Mouse (Mus musculus) stomach, postnatal 0 days (tissue): ENCODE data around the gene Serpinb1a. TPM values are rescaled to one million over a fixed set of nuclear protein-coding genes. Genes with fewer than 3 reads are reported as not detected.

ENCODE experiments used
- ATAC-seq: fragments of 200-750 bp; cut with Nextera tagmentation; 2 replicates; pipeline ENCODE4 v1.8.0; 2017; ENCODE audit not compliant: low FRiP score, low TSS enrichment
- DNase-seq: peaks from one replicate; pipeline ENCODE4 v3.0.0-alpha.2; 2016; ENCODE audit warnings: low spot score
- H3K27ac ChIP-seq: fragments of 300-500 bp; sonication (generic); replicated peaks from 2 replicates; pipeline ENCODE4 v1.5.1; 2014; ENCODE audit warnings: mild to moderate bottlenecking, control low read depth
- H3K27me3 ChIP-seq: fragments of 300-500 bp; sonication (generic); 2 replicates; pipeline ENCODE4 v1.6.1; 2014; ENCODE audit warnings: low read length; ENCODE audit not compliant: control insufficient read depth, insufficient read depth
- H3K36me3 ChIP-seq: fragments of 300-500 bp; sonication (generic); 2 replicates; pipeline ENCODE4 v1.6.1; 2014; ENCODE audit warnings: low read length, mixed read lengths; ENCODE audit not compliant: control insufficient read depth, insufficient read depth
- H3K4me1 ChIP-seq: fragments of 300-500 bp; sonication (generic); replicated peaks from 2 replicates; pipeline ENCODE4 v1.6.1; 2014; ENCODE audit warnings: antibody characterized with exemption; ENCODE audit not compliant: control insufficient read depth, insufficient read depth
- H3K4me2 ChIP-seq: fragments of 300-500 bp; sonication (generic); replicated peaks from 2 replicates; pipeline ENCODE4 v1.6.1; 2014; ENCODE audit warnings: low read depth, mild to moderate bottlenecking, control low read depth, moderate library complexity
- H3K4me3 ChIP-seq: fragments of 300-500 bp; sonication (generic); 2 replicates; pipeline ENCODE4 v1.5.1; 2014; ENCODE audit warnings: low read depth, low read length, control low read depth
- H3K9ac ChIP-seq: fragments of 300-500 bp; sonication (generic); 2 replicates; pipeline ENCODE4 v1.6.1; 2014; ENCODE audit warnings: mild to moderate bottlenecking, low read length, control low read depth, mixed read lengths
- H3K9me3 ChIP-seq: fragments of 300-500 bp; sonication (generic); 2 replicates; pipeline ENCODE4 v1.6.1; 2016; ENCODE audit warnings: low read length; ENCODE audit not compliant: control insufficient read depth
- CTCF ChIP-seq: IDR thresholded peaks from 2 replicates; pipeline ENCODE4 v1.5.1; 2016; ENCODE audit warnings: antibody characterized with exemption, low read depth, mild to moderate bottlenecking, moderate library complexity
- EP300 ChIP-seq: optimal IDR thresholded peaks from 2 replicates; pipeline ENCODE3; 2016; ENCODE audit warnings: antibody characterized with exemption
- WGBS: fragments of 180-500 bp; shearing (Covaris S2); extraction: QIAGEN DNeasy Blood & Tissue Kit; methylation state at CpG from one replicate; pipeline ENCODE4 v1.1.7; 2014; 5-methylcytosine and 5-hydroxymethylcytosine counted together
- polyA plus RNA-seq: library from polyadenylated mRNA; unstranded; fragments of >200 nt; fragmentation: Nextera tagmentation; extraction: Ambion mirVana; gene quantifications from 2 replicates; pipeline ENCODE4 v1.2.1, GENCODE M21; 2015

Gene Serpinb1a
- polyA plus RNA-seq, 1 experiment from 2014 or later, result 91.1 TPM

DNA sequence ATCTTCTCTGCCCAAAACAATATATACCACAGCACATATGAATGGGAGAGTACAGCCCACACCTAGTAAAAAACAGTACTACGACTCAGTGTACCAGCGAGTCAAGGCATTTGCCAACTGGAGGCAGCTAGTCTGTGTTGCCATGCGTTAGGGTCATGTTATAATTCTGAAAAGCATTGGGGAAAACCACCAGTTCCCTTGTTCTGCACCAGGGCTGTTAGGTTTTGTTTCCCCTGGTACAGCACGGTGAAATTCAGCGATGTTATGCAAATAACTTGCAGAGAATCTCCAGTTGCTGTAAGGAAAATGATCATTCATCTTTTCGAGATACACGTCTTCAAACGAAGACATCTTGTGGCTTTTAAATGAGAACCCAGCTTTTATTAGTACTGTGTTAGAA lies 25.4 kb downstream of the Serpinb1a start:
- no peak overlapping the region for H3K4me2 ChIP-seq
- 90% methylated on average over 8 of the region's 8 CpGs for WGBS
- H3K4me3 ChIP-seq, result no peak overlapping the region
- no peaks in the 10 kb centered on the region for H3K4me1 ChIP-seq
- DNase-seq, result no peak
- no peaks in the 10 kb centered on the region for H3K9me3 ChIP-seq
- TF ChIP-seq EP300, result no peak
- TF ChIP-seq CTCF, result no peak
- no peak overlapping the region for H3K27ac ChIP-seq
- peaks cover 2% of the 10 kb centered on the region; the same call in 1 of the 2 replicates for H3K36me3 ChIP-seq
- no peaks in the 10 kb centered on the region for H3K27me3 ChIP-seq
- H3K9ac ChIP-seq, result no peak overlapping the region
- no peak for ATAC-seq

DNA sequence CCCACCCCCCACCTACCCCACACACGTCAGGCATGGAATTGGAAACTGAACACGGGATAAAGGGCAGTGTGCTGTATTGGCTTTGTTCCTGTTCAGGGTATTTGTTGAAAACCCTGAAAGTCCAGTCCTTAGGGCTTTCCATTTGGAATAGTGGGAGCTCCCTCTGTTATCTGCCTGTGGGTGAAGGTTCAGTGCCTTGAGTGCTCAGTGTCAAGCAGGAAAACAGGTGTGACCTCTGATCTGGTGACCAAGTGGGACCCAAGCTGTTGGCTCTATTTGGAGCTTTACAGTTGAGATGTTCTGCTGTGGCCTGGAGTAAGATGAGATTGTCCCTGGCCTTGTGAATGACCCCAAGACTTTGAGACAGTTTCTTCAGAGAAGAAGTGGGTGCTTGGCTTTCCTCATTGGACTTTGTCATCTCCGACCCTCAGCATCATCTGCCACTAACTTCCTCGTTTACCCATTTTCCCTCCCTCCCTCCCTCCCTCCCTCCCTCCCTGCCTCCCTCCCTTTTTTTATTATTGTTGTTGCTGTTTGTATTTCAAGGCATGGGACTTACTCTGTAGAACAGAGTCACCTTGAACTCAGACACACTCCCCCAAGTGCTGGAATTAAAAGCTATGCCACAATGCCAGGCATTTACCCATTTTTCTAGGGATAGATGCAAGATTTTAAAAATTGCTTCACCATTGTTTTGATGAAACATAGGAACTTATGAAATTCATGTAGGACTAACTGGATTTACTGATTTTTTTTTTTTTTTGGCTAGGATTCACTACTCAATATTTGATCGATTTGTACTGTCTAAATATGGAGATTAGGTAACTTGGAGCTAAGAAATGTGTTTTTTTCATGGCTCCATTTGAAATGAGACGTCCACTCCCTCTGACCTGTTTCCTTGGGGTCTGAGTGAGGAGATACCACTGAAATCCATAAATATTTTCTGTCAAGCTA lies 26.3 kb downstream of the Serpinb1a start:
- H3K9me3 ChIP-seq, result no peaks in the 10 kb centered on the region
- H3K27ac ChIP-seq, result no peak overlapping the region
- H3K4me2 ChIP-seq, result no peak overlapping the region
- H3K4me1 ChIP-seq, result no peaks in the 10 kb centered on the region
- WGBS, result 60% methylated on average over 6 of the region's 6 CpGs
- ATAC-seq (peak; percentile 75), DNase-seq (no peak)
- peaks cover 3% of the 10 kb centered on the region; the same call in 1 of the 2 replicates for H3K36me3 ChIP-seq
- no peak overlapping the region for H3K9ac ChIP-seq
- H3K27me3 ChIP-seq, result no peaks in the 10 kb centered on the region
- no peak overlapping the region for H3K4me3 ChIP-seq
- no peak for TF ChIP-seq EP300
- no peak for TF ChIP-seq CTCF

DNA sequence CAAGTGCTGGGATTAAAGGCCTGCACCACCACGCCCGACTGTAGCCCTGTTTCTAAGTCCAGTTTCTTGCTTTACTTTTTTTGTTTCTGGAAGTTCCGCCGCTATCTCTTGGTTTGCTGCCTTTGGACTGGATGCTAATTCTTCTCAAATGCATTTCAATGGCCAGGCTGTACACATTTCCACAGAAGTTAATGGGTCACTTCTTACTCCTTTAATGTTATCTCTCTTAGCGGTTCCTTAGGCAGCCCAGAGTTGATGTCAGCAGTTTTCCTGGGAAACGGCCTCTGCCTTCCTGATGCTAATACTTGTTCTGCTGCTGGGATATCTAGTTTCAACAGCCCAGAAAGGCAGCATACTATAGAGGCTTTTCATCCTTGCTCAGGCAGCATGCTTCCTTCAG lies 27.9 kb downstream of the Serpinb1a start:
- WGBS, result 86% methylated on average over 6 of the region's 6 CpGs
- no peak overlapping the region for H3K9ac ChIP-seq
- H3K27ac ChIP-seq, result no peak overlapping the region
- H3K4me2 ChIP-seq, result no peak overlapping the region
- no peaks in the 10 kb centered on the region for H3K27me3 ChIP-seq
- no peak for TF ChIP-seq CTCF
- no peak for TF ChIP-seq EP300
- no peaks in the 10 kb centered on the region for H3K9me3 ChIP-seq
- peaks cover 9% of the 10 kb centered on the region; the same call in 1 of the 2 replicates for H3K36me3 ChIP-seq
- no peak overlapping the region for H3K4me3 ChIP-seq
- ATAC-seq (no peak), DNase-seq (no peak)
- H3K4me1 ChIP-seq, result no peaks in the 10 kb centered on the region

DNA sequence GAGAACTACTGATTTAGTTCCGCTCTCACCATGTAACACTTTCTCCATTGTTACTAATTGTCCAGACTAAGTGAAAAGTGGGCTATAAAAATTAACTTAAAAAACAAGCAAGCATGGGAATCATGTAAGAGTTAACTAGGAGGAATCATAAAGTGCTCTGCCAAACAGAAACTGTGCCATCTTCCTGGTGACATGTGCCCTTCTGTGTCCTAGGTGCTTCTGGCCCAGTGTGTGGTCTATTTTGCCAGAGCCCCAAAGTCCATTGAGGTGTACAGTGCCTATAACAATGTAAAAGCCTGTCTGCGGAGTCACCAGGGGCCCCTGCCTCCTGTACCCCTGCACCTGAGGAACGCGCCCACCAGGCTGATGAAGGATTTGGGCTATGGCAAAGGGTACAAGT lies 29.3 kb downstream of the Serpinb1a start:
- Histone ChIP-seq H3K27me3 (no peaks in the 10 kb centered on the region), H3K9ac (no peak overlapping the region), H3K4me3 (no peak overlapping the region), H3K4me1 (no peaks in the 10 kb centered on the region), H3K36me3 (peaks cover 18% of the 10 kb centered on the region; the same call in 1 of the 2 replicates), H3K9me3 (no peaks in the 10 kb centered on the region), H3K27ac (no peak overlapping the region), H3K4me2 (no peak overlapping the region)
- ATAC-seq (no peak), DNase-seq (no peak)
- TF ChIP-seq EP300 (no peak), CTCF (no peak)
- WGBS, result 98% methylated on average over 4 of the region's 4 CpGs

DNA sequence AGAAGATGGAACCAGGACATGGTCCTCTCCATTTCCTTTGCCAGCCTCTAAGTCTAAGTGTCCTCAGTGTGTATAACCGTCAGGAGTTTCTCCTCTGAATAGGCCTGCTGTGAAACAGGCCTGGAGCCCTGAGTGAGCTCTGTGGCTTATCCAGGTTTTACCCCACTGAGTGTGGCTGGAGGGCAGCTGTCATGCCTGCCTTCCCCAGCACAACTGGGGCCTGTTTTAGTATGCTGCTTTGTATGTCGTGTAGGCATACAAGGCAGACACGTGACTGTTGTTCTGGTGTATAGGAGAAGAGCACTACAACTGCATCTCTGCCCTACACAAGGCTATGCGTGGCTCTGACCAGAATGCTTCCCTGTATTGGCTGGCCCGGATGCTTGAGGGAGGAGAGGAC lies 31.1 kb downstream of the Serpinb1a start:
- no peaks in the 10 kb centered on the region for H3K4me1 ChIP-seq
- no peak for ATAC-seq
- no peak overlapping the region for H3K4me3 ChIP-seq
- H3K9me3 ChIP-seq, result no peaks in the 10 kb centered on the region
- DNase-seq, result no peak
- 89% methylated on average over 5 of the region's 5 CpGs for WGBS
- TF ChIP-seq EP300 (no peak), CTCF (no peak)
- H3K27me3 ChIP-seq, result no peaks in the 10 kb centered on the region
- no peak overlapping the region for H3K9ac ChIP-seq
- no peak overlapping the region for H3K4me2 ChIP-seq
- no peak overlapping the region for H3K27ac ChIP-seq
- H3K36me3 ChIP-seq, result peaks cover 21% of the 10 kb centered on the region; the same call in 1 of the 2 replicates

DNA sequence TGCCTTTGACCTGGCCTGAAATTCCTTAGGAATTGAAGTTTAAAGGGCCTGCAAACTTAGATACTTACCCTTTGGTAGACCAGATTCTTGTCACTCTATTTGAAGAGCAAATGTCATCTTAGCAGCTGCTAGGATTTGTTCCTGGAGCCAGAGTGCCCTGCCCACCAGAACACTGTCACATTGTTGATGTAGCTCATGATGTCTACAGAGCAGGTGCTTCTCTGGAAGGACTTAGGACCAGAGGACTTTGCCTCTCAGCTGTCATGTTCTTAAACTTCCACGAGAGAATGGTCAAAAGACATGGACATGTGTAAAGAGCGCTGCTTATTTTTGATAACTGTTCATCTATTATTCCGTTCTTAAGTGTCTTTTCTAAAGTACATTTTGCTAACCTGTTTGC lies 31.7 kb downstream of the Serpinb1a start:
- peaks cover 21% of the 10 kb centered on the region; the same call in 1 of the 2 replicates for H3K36me3 ChIP-seq
- DNase-seq (peak; percentile 0), ATAC-seq (no peak)
- no peak overlapping the region for H3K4me2 ChIP-seq
- H3K9ac ChIP-seq, result no peak overlapping the region
- WGBS, result 90% methylated on average over 3 of the region's 3 CpGs
- TF ChIP-seq CTCF (no peak), EP300 (no peak)
- H3K27me3 ChIP-seq, result no peaks in the 10 kb centered on the region
- no peak overlapping the region for H3K27ac ChIP-seq
- H3K4me1 ChIP-seq, result no peaks in the 10 kb centered on the region
- no peaks in the 10 kb centered on the region for H3K9me3 ChIP-seq
- H3K4me3 ChIP-seq, result no peak overlapping the region
